Mouse (Mus musculus) lung, postnatal 0 days (tissue): ENCODE data around the gene Fbxl13.

Experiments used
- CTCF ChIP-seq: IDR thresholded peaks from 2 replicates; pipeline ENCODE4 v1.5.1; 2016; ENCODE audit warnings: antibody characterized with exemption, mild to moderate bottlenecking
- EP300 ChIP-seq: IDR thresholded peaks from 2 replicates; pipeline ENCODE4 v1.6.1; 2016; ENCODE audit warnings: antibody characterized with exemption, mild to moderate bottlenecking, control low read depth

GRCm38 (mm10) chr5:21574386-21575209, 70.8 kb downstream of the Fbxl13 start:
- no peak for TF ChIP-seq EP300
- no peak for TF ChIP-seq CTCF
